Mouse (Mus musculus) spleen, adult 2 months (tissue): ENCODE measurements around the gene Plekhh1. TPM values are rescaled to one million over a fixed set of nuclear protein-coding genes. Genes with fewer than 3 reads are reported as not detected.
A peak's percentile ranks its signal among the peaks of the same experiment; 100 is the strongest.
"Not testable (repeated sequence)": the region's sequence is repeated elsewhere in the genome, so short reads cannot be mapped to it uniquely, and the experiment has no call there.

Experiments
- DNase-seq, 2 experiments: peaks; one replicate each; pipeline versions ENCODE4 v3.0.0 to v3.0.0-alpha.2; 2012 to 2021; ENCODE audit warnings: low spot score in 2 of 2, low read depth in 1 of 2
- H3K27ac ChIP-seq: fragments of 200-500 bp; 2 replicates; pipeline ENCODE4 v1.5.1; 2012; ENCODE audit warnings: low read length, inconsistent platforms; ENCODE audit not compliant: insufficient read depth
- H3K27me3 ChIP-seq: fragments of 200-500 bp; 2 replicates; pipeline ENCODE4 v1.6.1; 2012; ENCODE audit warnings: mild to moderate bottlenecking, moderate library complexity, low read length, inconsistent platforms; ENCODE audit not compliant: control insufficient read depth, insufficient read depth
- H3K36me3 ChIP-seq: fragments of 200-500 bp; 2 replicates; pipeline ENCODE4 v1.6.1; 2012; ENCODE audit warnings: mild to moderate bottlenecking, low read length, inconsistent platforms; ENCODE audit not compliant: control insufficient read depth, insufficient read depth
- H3K4me1 ChIP-seq: fragments of 200-500 bp; 2 replicates; pipeline ENCODE4 v1.6.1; 2011; ENCODE audit warnings: inconsistent platforms; ENCODE audit not compliant: control insufficient read depth, insufficient read depth, insufficient read length
- H3K4me3 ChIP-seq: fragments of 200-500 bp; 2 replicates; pipeline ENCODE4 v1.5.1; 2011; ENCODE audit warnings: mild to moderate bottlenecking, inconsistent platforms; ENCODE audit not compliant: insufficient read depth, insufficient read length; ENCODE audit errors: extremely low read depth
- CTCF ChIP-seq: fragments of 200-500 bp; IDR thresholded peaks from 2 replicates; pipeline ENCODE4 v1.5.1; 2011; ENCODE audit warnings: mild to moderate bottlenecking, inconsistent platforms; ENCODE audit not compliant: insufficient read depth, insufficient read length, insufficient replicate concordance; ENCODE audit errors: extremely low read depth
- POLR2A ChIP-seq: fragments of 200-500 bp; IDR thresholded peaks from 2 replicates; pipeline ENCODE4 v1.6.1; 2011; ENCODE audit warnings: low read depth, low read length, inconsistent platforms
- WGBS: fragments of 180-500 bp; shearing (Covaris S2); methylation state at CpG from one replicate; pipeline ENCODE4 v1.1.7; 2018; 5-methylcytosine and 5-hydroxymethylcytosine counted together
- polyA plus RNA-seq: library from polyadenylated mRNA; depleted of rRNA; stranded (reverse); fragments of >200 nt; gene quantifications from 2 replicates; pipeline ENCODE4 v1.2.3, GENCODE M21; 2012

The Plekhh1 gene
- polyA plus RNA-seq, 1 experiment, result 0.28 TPM

GRCm38 (mm10) chr12:79006478-79007125 lies 22.4 kb upstream of the Plekhh1 start:
- Histone ChIP-seq H3K27me3 (no peaks in the 10 kb centered on the region), H3K4me3 (peak overlapping the region; percentile 96), H3K4me1 (peaks cover 3% of the 10 kb centered on the region), H3K36me3 (no peaks in the 10 kb centered on the region), H3K27ac (peak overlapping the region; percentile 62)
- peak in 1 of 2 experiments; percentile 53 for DNase-seq
- TF ChIP-seq POLR2A (no peak), CTCF (peak; percentile 37; the same call in 1 of the 2 replicates)
- under 1% methylated on average over 53 of the region's 53 CpGs for WGBS

- Histone ChIP-seq H3K4me1 (peaks cover 3% of the 10 kb centered on the region), H3K27me3 (no peaks in the 10 kb centered on the region), H3K36me3 (no peaks in the 10 kb centered on the region), H3K27ac (peak within 1 kb of the TSS; percentile 62), H3K4me3 (peak within 1 kb of the TSS; percentile 96)
- DNase-seq, result peak in 1 of 2 experiments; percentile 36
- no peak for TF ChIP-seq POLR2A
- no peak for TF ChIP-seq CTCF
- 4% methylated on average over 47 of the region's 49 CpGs for WGBS
Observed at GRCm38 (mm10) chr12:79007126-79007753, 21.7 kb upstream of the Plekhh1 start, which contains the start of gene Tmem229b. Gene Tmem229b (minus strand): TSS chr12:79007627.

GRCm38 (mm10) chr12:79010569-79010968 lies 18.4 kb upstream of the Plekhh1 start:
- TF ChIP-seq POLR2A (no peak), CTCF (no peak)
- no peak for DNase-seq
- Histone ChIP-seq H3K27ac (no peak overlapping the region), H3K27me3 (no peaks in the 10 kb centered on the region), H3K4me1 (peaks cover 3% of the 10 kb centered on the region), H3K4me3 (no peak overlapping the region), H3K36me3 (no peaks in the 10 kb centered on the region)
- WGBS, result 83% methylated on average over 3 of the region's 3 CpGs

GRCm38 (mm10) chr12:79016109-79016508 lies 12.9 kb upstream of the Plekhh1 start:
- Histone ChIP-seq H3K36me3 (no peaks in the 10 kb centered on the region), H3K4me1 (no peaks in the 10 kb centered on the region), H3K4me3 (no peak overlapping the region), H3K27ac (no peak overlapping the region), H3K27me3 (no peaks in the 10 kb centered on the region)
- DNase-seq, result no peak
- 90% methylated on average over 5 of the region's 5 CpGs for WGBS
- TF ChIP-seq CTCF (no peak), POLR2A (no peak)

- no peaks in the 10 kb centered on the region for H3K4me1 ChIP-seq
- no peak for TF ChIP-seq CTCF
- no peak for TF ChIP-seq POLR2A
- 9% methylated on average over 4 of the region's 4 CpGs for WGBS
- H3K36me3 ChIP-seq, result no peaks in the 10 kb centered on the region
- no peak overlapping the region for H3K27ac ChIP-seq
- H3K4me3 ChIP-seq, result no peak overlapping the region
- peak in 1 of 2 experiments; percentile 28 for DNase-seq
- H3K27me3 ChIP-seq, result no peaks in the 10 kb centered on the region
Observed at GRCm38 (mm10) chr12:79017994-79018399, 11.0 kb upstream of the Plekhh1 start.

GRCm38 (mm10) chr12:79021902-79022301 lies 7.1 kb upstream of the Plekhh1 start:
- WGBS, result 100% methylated on average over 1 of the region's 1 CpGs
- no peak overlapping the region for H3K27ac ChIP-seq
- H3K36me3 ChIP-seq, result no peaks in the 10 kb centered on the region
- H3K4me1 ChIP-seq, result no peaks in the 10 kb centered on the region
- H3K4me3 ChIP-seq, result no peak overlapping the region
- no peaks in the 10 kb centered on the region for H3K27me3 ChIP-seq
- TF ChIP-seq POLR2A (no peak), CTCF (no peak)
- no peak for DNase-seq

- H3K27ac ChIP-seq, result no peak overlapping the region
- peak in 1 of 2 experiments; percentile 36 for DNase-seq
- H3K4me3 ChIP-seq, result no peak overlapping the region
- no peaks in the 10 kb centered on the region for H3K27me3 ChIP-seq
- H3K4me1 ChIP-seq, result no peaks in the 10 kb centered on the region
- 42% methylated on average over 3 of the region's 3 CpGs for WGBS
- TF ChIP-seq CTCF, result peak; percentile 47; the same call in 1 of the 2 replicates
- TF ChIP-seq POLR2A, result no peak
- no peaks in the 10 kb centered on the region for H3K36me3 ChIP-seq
Observed at GRCm38 (mm10) chr12:79022882-79023281, 6.1 kb upstream of the Plekhh1 start.

GRCm38 (mm10) chr12:79027526-79027925 lies 1.4 kb upstream of the Plekhh1 start:
- not testable (repeated sequence) for H3K36me3 ChIP-seq, H3K4me3 ChIP-seq, H3K27ac ChIP-seq, DNase-seq, H3K4me1 ChIP-seq
- 94% methylated on average over 8 of the region's 8 CpGs for WGBS
- peaks cover 11% of the 10 kb centered on the region for H3K27me3 ChIP-seq
